Mouse (Mus musculus) heart, postnatal 14 days (tissue): ENCODE measurements at regions not wholly inside any gene's neighbourhood (a gene's known extent, or its start where the extent isn't known, plus 50 kb on each side); places are given as distances from the start of the nearest gene placed in this dataset.
A peak's percentile ranks its signal among the peaks of the same experiment; 100 is the strongest.

Source experiments
- DNase-seq, 2 experiments: peaks; one replicate each; pipeline ENCODE4 v3.0.0; 2021 to 2022
- intact Hi-C: fragments of 180-260 bp; cut with DNase I; formaldehyde crosslinking; loops from one replicate; pipeline ENCODE4 v1.15.1; 2025

DNA sequence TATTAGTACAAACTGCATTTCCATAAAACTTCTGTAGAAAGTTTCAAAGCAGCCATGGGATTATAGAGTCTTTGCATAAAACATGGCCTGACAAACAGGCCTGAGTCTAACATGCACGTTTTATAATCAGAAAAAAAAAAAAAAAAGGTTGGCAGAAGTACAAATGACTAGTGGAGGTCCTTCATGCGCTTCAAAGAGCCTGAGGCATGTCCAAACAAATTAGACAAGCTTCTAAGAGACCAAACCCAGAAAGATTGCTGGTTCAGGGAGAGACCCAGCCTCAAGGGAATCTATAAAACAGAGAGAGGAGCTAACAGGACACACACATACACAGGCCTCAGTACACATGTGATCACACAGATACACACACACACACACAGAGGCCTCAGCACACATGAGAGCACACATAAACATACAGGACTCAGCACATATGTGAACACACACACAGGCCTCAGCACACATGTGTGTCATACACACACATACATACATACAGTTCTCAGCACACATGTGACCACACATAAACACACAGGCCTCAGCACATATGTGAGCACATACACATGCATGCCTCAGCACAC, 57.0 kb upstream of the Gnaq start:
- intact Hi-C loops = no loop called here
- no peak for DNase-seq

DNA sequence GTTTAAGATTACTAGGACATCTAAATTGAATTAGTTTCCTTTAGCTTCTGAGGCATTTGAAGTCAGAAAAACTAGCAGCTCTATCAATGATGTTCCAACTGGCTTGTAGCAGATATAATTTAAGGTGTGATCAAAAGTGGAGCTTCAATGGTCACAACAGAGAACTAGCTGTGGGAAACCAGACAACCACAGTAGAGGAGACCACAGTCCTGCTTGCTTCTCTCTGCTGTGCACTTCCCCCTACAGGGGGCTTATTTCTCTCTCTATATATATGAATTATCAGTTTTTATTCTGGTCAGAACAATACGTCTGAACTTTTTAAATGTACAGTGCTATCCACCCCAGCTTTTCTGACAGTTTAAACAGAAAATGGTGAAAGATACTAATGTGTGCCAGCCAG, 57.6 kb upstream of the Gnaq start:
- DNase-seq = no peak
- intact Hi-C loops = no loop called here

DNA sequence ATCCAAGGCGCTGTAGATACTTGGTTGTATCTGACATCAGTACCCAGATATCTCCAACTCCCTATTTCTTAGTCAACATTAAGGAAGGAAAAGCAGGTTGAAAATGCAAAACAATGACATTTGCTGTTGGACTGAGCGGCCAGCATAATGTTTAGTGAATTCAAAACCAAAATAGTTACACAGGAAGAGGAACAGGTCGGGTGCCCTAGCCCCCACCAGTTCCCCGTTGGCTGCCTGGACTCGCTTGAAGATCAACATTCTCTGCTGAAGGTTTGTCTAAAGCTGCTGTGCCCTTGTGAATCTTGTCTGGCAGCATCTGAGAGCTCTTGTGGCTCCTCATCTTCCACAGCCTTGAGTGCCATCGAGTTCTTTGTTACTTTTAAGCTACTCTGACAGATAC, 65.3 kb upstream of the Gnaq start:
- no peak for DNase-seq
- intact Hi-C loops = loop anchor here (5.0 kb wide), 1 partner anchor 45 kb away; no protein-coding TSS in a partner anchor

GRCm38 (mm10) chr19:16064911-16065310, 67.7 kb upstream of the Gnaq start:
- DNase-seq = no peak
- intact Hi-C loops = loop anchor here (1.0 to 5.0 kb wide), 7 partner anchors 47 to 534 kb away; no protein-coding TSS in a partner anchor

DNA sequence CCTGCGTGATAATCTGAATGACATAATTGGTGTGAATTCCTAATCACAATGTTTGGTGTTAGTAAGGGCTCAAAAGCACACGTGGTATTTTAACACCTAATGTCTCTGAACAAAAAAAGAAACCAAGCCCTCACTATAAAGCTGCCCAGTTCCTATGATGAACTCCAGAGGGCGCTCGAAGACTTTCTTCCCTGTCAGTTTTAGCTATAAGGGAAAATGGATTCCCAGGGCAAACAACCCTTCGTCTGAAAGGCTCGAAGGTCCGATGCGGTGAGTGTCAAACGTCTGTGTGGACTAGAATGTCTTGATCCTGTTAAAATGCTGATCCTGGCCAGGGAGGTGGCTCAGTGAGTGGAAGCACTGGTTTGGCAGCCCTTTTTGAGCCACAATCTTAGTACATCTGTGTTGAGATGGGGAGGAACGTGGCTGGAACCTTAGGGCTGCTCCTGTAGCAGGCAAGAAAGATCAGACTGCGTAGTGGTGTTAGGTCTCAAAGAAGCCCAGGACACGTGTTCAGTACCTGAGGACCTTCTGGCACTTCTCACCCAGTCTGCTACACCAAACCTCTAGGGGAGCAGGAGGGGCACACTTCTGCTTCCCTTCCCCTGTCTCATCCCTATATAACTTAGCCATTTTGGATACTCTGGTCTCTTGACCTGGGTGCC, 68.6 kb upstream of the Gnaq start:
- intact Hi-C loops = loop anchor here (1.0 to 5.0 kb wide), 6 partner anchors 67 to 535 kb away; no protein-coding TSS in a partner anchor
- peak; percentile 76 to 85 for DNase-seq

GRCm38 (mm10) chr19:16063533-16063915, 69.1 kb upstream of the Gnaq start:
- DNase-seq = peak in 1 of 2 experiments; percentile 10
- intact Hi-C loops = loop anchor here (5.0 kb wide), 3 partner anchors 264 to 464 kb away; no protein-coding TSS in a partner anchor

DNA sequence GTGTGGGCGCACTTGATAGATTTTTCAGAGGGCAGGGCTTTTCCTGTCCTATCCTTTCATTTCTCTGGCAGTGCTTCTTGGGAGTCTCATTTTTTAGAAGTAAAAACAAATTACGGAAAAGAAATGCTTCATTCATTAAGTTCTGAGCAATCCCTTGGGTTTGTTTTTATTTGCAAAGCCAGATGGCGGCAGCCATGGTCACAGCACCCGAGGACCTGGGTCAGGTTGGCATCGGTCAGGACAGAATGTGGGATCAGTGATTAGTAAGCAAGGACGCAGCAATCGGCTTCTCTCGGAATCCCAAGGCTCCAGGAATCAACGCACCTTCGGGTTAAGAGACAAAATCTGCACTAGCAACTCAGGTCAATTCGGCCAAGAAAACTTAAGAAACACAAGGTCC, 70.8 kb upstream of the Gnaq start:
- DNase-seq = no peak
- intact Hi-C loops = loop anchor here (5.0 kb wide), 3 partner anchors 265 to 465 kb away; no protein-coding TSS in a partner anchor

- DNase-seq = no peak
- intact Hi-C loops = no loop called here
Measured at GRCm38 (mm10) chr19:16059026-16059425, 73.6 kb upstream of the Gnaq start.

DNA sequence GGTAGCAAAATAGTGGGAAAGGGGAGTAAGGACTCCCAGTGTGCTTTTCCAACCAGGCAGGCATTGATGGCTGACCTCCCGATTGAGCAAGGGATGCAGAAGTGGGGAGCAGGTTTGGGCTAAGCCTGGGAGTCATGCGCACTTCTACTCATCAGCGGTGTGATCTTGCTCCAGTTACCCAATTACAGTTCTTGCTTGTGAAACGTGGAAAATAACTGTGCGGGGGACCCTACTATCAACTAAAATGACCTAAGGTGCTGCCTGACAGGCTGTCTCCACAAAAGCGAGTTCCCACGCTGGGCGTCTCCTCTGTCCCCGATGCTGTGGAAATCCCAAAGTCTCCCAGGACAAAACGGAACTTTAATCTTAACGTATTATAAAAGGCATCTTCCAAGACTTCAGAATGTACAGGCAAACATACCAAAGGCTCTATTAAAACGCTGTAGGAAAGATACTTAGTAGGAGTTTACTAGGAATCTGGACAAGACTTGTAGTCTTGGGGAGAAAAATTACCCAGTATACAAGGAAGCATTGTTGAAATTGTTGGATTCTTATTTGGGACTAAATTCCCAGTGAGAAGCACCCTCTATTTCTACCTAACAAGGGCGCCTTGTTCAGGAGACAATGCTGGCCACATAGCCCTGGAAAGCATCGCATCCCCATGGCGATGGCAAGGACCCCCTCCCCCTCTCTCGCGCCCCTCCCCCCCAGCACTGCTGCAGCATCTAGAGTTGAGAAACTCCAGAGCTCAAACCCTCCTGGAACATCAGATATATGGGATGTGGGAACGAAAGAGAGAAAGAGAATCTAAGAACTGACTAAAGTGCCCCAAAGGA, 65.6 kb upstream of the Cep78 start:
- intact Hi-C loops = no loop called here
- DNase-seq = peak; percentile 13 to 17

- no peak for DNase-seq
- intact Hi-C loops = no loop called here
Measured at GRCm38 (mm10) chr19:16049646-16050045, 64.9 kb upstream of the Cep78 start.

DNA sequence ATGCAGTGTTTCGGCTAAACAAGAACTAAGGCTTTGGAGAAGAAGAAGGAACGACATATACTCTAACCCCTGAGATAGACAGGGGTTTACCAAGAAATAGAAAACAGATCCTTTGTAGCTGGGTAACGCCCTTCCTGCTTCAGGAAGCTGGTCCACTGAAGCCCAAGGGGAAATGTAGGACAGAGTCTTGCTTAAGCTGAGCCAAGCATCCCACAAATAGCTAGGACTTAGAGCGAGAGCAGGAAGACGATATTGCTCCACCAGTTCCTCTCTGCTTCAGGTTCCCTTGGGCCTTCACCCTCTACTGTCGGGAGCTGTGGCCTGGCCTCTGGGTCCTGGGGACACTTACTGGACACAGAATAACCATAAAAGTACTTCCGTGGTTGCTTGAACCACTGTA, 62.2 kb upstream of the Cep78 start:
- peak; percentile 9 to 12 for DNase-seq
- intact Hi-C loops = no loop called here

DNA sequence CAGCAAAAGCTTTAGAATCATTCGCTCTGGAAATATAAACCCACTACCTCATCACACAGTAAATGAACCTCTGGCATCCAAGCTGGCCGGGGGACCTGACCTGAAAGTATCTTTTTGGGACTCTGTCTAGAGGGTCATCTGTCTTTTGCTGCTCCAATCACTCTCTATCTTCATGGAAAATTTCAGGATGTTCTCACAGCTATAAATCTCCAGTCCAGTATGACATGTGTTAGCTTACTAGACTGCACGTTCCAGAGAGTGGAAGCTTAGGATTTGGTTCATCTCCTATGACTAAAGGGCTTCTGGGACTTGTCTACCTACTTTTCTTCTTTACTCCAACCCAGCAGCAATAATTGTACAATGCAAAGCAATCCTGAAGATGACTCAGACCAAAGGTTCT, 60.5 kb upstream of the Cep78 start:
- intact Hi-C loops = no loop called here
- no peak for DNase-seq

DNA sequence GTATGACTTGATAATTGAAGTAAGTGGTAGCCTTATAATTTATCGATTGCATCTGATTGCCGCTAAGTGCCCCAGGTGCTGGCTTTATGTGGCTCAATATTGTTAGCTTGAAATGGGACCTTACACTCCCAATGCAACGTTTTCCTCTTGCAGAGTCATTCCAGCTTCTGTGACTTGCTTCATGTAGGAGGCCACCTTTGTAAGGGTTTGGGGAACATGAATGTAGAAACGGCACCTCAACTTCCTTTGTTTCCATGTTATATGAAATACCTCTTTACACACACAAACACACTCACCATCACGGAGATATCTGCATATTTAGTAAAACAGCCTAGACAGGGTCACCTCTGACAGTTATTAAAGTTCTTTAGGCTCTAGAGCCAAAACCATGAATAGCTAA, 59.4 kb upstream of the Cep78 start:
- intact Hi-C loops = no loop called here
- no peak for DNase-seq

GRCm38 (mm10) chr19:16043007-16043406, 58.2 kb upstream of the Cep78 start:
- no peak for DNase-seq
- intact Hi-C loops = no loop called here

DNA sequence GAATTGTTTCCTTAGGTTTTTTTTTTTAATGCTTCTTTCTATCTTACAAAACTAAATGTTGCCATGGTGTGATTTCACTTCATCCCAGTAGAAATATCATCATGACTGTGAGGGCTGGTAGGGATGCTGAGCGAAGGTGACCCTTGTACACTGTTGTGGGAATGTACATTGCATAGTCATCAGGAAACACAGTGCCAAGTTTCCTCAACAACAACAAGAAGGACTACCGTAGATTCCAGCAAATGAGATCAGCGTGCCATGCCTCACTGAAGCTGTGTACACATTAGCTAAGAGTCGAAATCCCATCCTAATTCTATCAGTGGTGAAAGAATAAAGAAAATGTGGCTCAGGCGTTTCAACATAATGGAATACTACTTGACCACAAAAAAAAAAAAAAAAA, 57.1 kb upstream of the Cep78 start:
- intact Hi-C loops = no loop called here
- no peak for DNase-seq

DNA sequence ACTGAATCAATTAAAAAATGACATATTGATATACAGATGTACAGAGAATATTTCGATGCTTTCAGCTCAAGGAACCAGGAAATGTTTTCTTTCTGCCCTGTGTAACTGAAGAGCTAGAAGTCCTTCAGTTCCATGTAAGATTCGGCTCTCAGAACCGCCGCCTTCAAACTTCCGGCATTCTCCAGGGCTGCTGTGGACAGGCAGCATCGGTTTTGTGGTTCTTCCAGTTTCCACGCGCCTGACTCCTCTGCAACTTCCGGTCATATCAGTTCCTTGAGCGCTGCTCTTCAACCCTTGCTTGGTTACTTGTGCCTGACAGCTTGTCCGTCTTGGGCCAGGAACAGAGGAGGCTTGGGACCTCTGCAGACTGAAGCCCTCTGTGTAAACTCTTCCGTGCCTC, 53.0 kb upstream of the Cep78 start:
- DNase-seq = no peak

More for the DNA sequence above, 53.0 kb upstream of the Cep78 start:
- intact Hi-C loops = no loop called here
